Mouse (Mus musculus): ENCODE measurements around the gene Eps8. TPM values are rescaled to one million over a fixed set of nuclear protein-coding genes. Genes with fewer than 3 reads are reported as not detected.

The Eps8 gene
- polyA plus RNA-seq, 1 experiment from 2014 or later = 10.0 TPM

DNA sequence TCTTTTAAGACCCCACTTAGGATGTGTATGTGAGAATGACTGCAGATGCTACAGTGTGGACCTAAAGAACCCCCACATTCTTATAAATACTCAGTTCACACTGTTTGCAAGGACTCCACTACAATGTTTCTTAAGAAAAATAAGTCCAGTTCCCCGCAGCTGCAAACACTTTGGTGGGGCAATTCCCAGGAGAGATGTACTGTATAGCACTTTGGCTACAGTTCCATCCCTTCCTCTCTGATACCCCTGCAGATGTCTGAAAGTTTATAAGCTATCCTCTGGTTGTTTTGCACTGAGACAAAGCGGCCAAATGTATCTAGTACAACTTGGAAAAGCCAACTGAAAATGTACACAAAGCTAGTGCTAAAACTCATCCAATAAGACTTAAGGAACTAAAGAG is 8.0 kb downstream of the Eps8 start:
- peaks cover 2% of the 10 kb centered on the region; the same call in 1 of the 2 replicates for H3K27me3 ChIP-seq (ENCODE audit: control insufficient read depth, insufficient read depth, low read length)
- H3K27ac ChIP-seq (replicated peaks; ENCODE audit: low read depth, low read length) = no peak overlapping the region
- no peak overlapping the region for H3K4me2 ChIP-seq (ENCODE audit: low read depth, low read length)
- no peak overlapping the region for H3K4me3 ChIP-seq (ENCODE audit: low read depth, low read length)
- no peak overlapping the region for H3K9ac ChIP-seq (replicated peaks; ENCODE audit: low read length)
- no peaks in the 10 kb centered on the region for H3K36me3 ChIP-seq (replicated peaks; ENCODE audit: control insufficient read depth, insufficient read depth, low read depth, low read length)
- no peaks in the 10 kb centered on the region for H3K4me1 ChIP-seq (ENCODE audit: control insufficient read depth, insufficient read depth, low read length)
- WGBS = 77% methylated on average over 2 of the region's 2 CpGs
- no peak for ATAC-seq (replicated peaks; ENCODE audit: insufficient number of reproducible peaks, low FRiP score, low TSS enrichment, low read depth)
- DNase-seq (ENCODE audit: low spot score) = peak; percentile 32
- H3K9me3 ChIP-seq (replicated peaks; ENCODE audit: control insufficient read depth, low read length) = no peaks in the 10 kb centered on the region

DNA sequence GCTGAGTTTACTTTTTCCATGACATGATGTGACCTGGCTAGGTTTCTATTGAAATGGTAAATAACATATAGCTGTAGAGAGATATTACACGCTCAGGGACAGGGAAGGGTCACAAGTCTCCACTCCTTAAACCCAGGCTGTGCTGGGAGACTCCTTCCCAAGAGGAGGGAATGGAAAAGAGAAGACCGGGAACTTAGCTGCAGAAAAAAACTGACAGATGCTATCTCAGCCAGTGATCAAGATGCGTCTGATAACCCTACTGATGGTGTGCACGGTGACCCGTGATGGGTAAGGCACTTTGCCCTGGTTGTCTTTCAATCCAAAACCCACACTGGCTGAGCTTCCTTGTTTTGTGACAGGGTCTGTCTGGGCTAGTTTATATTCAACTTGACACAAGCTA is 9.8 kb downstream of the Eps8 start:
- H3K4me3 ChIP-seq (ENCODE audit: low read depth, low read length) = no peak overlapping the region
- H3K27me3 ChIP-seq (ENCODE audit: control insufficient read depth, insufficient read depth, low read length) = peaks cover 2% of the 10 kb centered on the region; the same call in 1 of the 2 replicates
- no peaks in the 10 kb centered on the region for H3K36me3 ChIP-seq (replicated peaks; ENCODE audit: control insufficient read depth, insufficient read depth, low read depth, low read length)
- no peaks in the 10 kb centered on the region for H3K4me1 ChIP-seq (ENCODE audit: control insufficient read depth, insufficient read depth, low read length)
- no peak overlapping the region for H3K4me2 ChIP-seq (ENCODE audit: low read depth, low read length)
- H3K9me3 ChIP-seq (replicated peaks; ENCODE audit: control insufficient read depth, low read length) = no peaks in the 10 kb centered on the region
- H3K27ac ChIP-seq (replicated peaks; ENCODE audit: low read depth, low read length) = no peak overlapping the region
- DNase-seq (ENCODE audit: low spot score) = no peak
- 87% methylated on average over 5 of the region's 5 CpGs for WGBS
- H3K9ac ChIP-seq (replicated peaks; ENCODE audit: low read length) = no peak overlapping the region
- ATAC-seq (replicated peaks; ENCODE audit: insufficient number of reproducible peaks, low FRiP score, low TSS enrichment, low read depth) = no peak

DNA sequence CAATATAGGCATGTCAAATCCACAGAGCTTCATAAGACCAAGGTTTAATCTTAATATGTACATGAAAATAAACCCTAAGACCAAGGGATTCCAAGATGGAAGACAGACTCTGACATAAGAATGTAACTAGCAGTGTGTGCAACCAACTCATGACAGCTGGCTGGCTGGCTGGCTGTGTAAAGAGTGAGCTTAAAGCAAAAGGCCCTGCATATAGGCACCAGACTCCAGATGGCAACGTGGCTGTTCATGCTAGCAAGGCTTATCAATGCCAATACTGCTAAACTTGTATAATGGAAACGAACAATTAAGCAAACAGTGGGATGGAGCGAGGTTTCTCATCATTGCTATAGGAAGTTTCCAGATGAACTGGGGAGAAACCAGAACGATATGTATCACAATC is 10.9 kb downstream of the Eps8 start:
- Histone ChIP-seq H3K27ac (replicated peaks; ENCODE audit: low read depth, low read length) (no peak overlapping the region), H3K9me3 (replicated peaks; ENCODE audit: control insufficient read depth, low read length) (no peaks in the 10 kb centered on the region), H3K36me3 (replicated peaks; ENCODE audit: control insufficient read depth, insufficient read depth, low read depth, low read length) (no peaks in the 10 kb centered on the region), H3K4me1 (ENCODE audit: control insufficient read depth, insufficient read depth, low read length) (no peaks in the 10 kb centered on the region), H3K9ac (replicated peaks; ENCODE audit: low read length) (no peak overlapping the region), H3K4me2 (ENCODE audit: low read depth, low read length) (no peak overlapping the region), H3K27me3 (ENCODE audit: control insufficient read depth, insufficient read depth, low read length) (peaks cover 2% of the 10 kb centered on the region; the same call in 1 of the 2 replicates), H3K4me3 (ENCODE audit: low read depth, low read length) (no peak overlapping the region)
- WGBS = 84% methylated on average over 4 of the region's 4 CpGs
- DNase-seq (ENCODE audit: low spot score) (no peak), ATAC-seq (replicated peaks; ENCODE audit: insufficient number of reproducible peaks, low FRiP score, low TSS enrichment, low read depth) (no peak)

DNA sequence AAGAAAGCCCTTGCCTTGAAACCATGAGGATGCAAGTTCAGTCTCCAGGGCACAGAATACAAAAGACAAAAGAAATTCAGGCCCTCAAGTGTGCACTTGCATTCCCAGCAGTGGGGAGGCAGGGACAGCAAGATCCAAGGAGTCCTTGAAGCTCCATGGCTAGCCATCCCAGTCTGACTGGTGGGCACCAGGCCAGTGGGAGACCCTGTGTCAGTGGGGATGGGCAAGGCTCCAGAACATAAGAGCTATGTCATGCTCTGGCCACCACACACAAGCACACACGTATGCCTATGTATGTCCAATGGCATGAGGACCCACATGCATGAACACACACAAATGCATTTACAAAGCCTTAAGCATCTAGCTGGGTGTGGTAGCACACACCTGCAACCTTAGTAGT is 13.0 kb downstream of the Eps8 start:
- 80% methylated on average over 1 of the region's 1 CpGs for WGBS
- DNase-seq (ENCODE audit: low spot score) = no peak
- Histone ChIP-seq H3K27me3 (ENCODE audit: control insufficient read depth, insufficient read depth, low read length) (no peaks in the 10 kb centered on the region), H3K4me3 (ENCODE audit: low read depth, low read length) (no peak overlapping the region), H3K9me3 (replicated peaks; ENCODE audit: control insufficient read depth, low read length) (no peaks in the 10 kb centered on the region), H3K9ac (replicated peaks; ENCODE audit: low read length) (no peak overlapping the region), H3K27ac (replicated peaks; ENCODE audit: low read depth, low read length) (no peak overlapping the region), H3K36me3 (replicated peaks; ENCODE audit: control insufficient read depth, insufficient read depth, low read depth, low read length) (no peaks in the 10 kb centered on the region), H3K4me2 (ENCODE audit: low read depth, low read length) (no peak overlapping the region), H3K4me1 (ENCODE audit: control insufficient read depth, insufficient read depth, low read length) (no peaks in the 10 kb centered on the region)
- ATAC-seq (replicated peaks; ENCODE audit: insufficient number of reproducible peaks, low FRiP score, low TSS enrichment, low read depth) = no peak

DNA sequence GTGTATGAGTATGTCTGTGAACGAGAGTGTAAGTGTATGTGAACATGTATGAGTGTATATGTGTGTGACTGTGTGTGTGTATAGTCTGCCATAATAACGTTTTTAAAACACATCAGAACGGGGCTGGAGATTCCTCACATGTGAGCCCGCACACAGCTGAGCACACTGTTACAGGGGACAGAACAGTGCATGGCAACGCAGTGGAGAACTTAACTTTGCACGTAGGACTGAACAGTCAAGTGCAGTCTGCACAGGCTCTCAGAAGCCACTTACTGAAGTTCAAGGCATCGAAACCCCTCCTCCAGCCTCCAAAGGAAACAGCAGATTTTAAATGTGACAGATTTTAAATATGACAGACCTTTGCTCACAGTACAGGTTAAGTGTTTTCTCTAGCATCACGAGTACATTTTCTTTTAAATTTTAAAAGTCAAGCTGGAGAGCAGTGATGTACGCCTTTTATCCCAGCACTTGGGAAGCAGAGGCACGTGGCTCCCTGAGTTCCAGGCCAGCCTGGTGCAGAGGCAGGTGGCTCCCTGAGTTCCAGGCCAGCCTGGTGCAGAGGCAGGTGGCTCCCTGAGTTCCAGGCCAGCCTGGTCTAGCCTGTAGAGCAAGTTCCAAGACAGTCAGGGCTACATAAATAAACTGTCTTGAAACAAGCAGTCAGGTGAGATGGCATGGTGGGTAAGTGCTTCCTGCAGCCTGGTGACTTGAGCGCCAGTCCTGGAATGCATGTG is 15.7 kb downstream of the Eps8 start:
- Histone ChIP-seq H3K4me3 (ENCODE audit: low read depth, low read length) (no peak overlapping the region), H3K9me3 (replicated peaks; ENCODE audit: control insufficient read depth, low read length) (no peaks in the 10 kb centered on the region), H3K36me3 (replicated peaks; ENCODE audit: control insufficient read depth, insufficient read depth, low read depth, low read length) (no peaks in the 10 kb centered on the region), H3K27ac (replicated peaks; ENCODE audit: low read depth, low read length) (no peak overlapping the region), H3K27me3 (ENCODE audit: control insufficient read depth, insufficient read depth, low read length) (no peaks in the 10 kb centered on the region), H3K4me2 (ENCODE audit: low read depth, low read length) (no peak overlapping the region), H3K9ac (replicated peaks; ENCODE audit: low read length) (no peak overlapping the region), H3K4me1 (ENCODE audit: control insufficient read depth, insufficient read depth, low read length) (no peaks in the 10 kb centered on the region)
- WGBS = 86% methylated on average over 11 of the region's 11 CpGs
- no peak for ATAC-seq (replicated peaks; ENCODE audit: insufficient number of reproducible peaks, low FRiP score, low TSS enrichment, low read depth)
- DNase-seq (ENCODE audit: low spot score) = no peak

DNA sequence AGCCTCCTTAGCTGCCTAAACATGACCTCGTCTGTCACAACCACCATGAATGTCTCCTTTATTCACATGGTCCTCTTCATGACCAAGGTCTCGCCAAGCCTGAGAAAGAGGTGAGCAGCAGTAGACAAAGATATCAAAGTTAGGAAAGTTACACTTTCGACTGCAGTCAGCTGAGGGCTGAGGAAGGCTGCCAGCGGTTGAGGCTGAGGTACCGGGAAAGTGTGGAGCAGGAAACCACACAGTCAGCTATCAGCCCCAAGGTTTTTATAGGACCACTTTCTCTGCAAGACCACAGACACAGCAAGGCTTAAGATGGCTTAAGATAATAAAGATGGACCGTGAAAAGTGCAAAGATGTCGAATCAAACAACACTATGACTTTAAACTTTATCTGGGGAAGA is 17.2 kb downstream of the Eps8 start:
- H3K4me1 ChIP-seq (ENCODE audit: control insufficient read depth, insufficient read depth, low read length) = no peaks in the 10 kb centered on the region
- H3K36me3 ChIP-seq (replicated peaks; ENCODE audit: control insufficient read depth, insufficient read depth, low read depth, low read length) = no peaks in the 10 kb centered on the region
- no peak overlapping the region for H3K9ac ChIP-seq (replicated peaks; ENCODE audit: low read length)
- no peaks in the 10 kb centered on the region for H3K27me3 ChIP-seq (ENCODE audit: control insufficient read depth, insufficient read depth, low read length)
- no peak overlapping the region for H3K4me2 ChIP-seq (ENCODE audit: low read depth, low read length)
- ATAC-seq (replicated peaks; ENCODE audit: insufficient number of reproducible peaks, low FRiP score, low TSS enrichment, low read depth) (no peak), DNase-seq (ENCODE audit: low spot score) (no peak)
- WGBS = 44% methylated on average over 7 of the region's 7 CpGs
- no peak overlapping the region for H3K27ac ChIP-seq (replicated peaks; ENCODE audit: low read depth, low read length)
- H3K9me3 ChIP-seq (replicated peaks; ENCODE audit: control insufficient read depth, low read length) = no peaks in the 10 kb centered on the region
- no peak overlapping the region for H3K4me3 ChIP-seq (ENCODE audit: low read depth, low read length)

DNA sequence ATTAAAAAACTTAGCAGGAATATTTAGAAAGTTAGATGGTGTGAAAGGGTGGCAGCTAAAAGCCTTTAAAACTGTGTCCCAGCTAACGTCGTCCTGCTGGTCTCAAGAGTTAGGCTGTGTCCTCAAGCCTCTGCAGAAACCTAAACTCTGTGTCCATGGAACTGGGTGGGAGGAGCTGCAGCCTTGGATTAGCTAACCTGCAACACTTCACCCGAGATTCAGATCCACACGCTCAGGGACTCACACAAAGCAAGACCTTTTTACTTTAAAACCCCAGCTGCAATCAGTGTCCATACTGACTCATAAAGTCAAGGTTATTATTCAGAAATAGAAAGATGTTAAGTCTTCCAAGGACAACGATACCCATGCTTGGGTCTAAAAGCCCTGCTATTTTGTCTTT is 18.5 kb downstream of the Eps8 start:
- 81% methylated on average over 5 of the region's 5 CpGs for WGBS
- Histone ChIP-seq H3K36me3 (replicated peaks; ENCODE audit: control insufficient read depth, insufficient read depth, low read depth, low read length) (no peaks in the 10 kb centered on the region), H3K27ac (replicated peaks; ENCODE audit: low read depth, low read length) (no peak overlapping the region), H3K4me2 (ENCODE audit: low read depth, low read length) (no peak overlapping the region), H3K4me1 (ENCODE audit: control insufficient read depth, insufficient read depth, low read length) (no peaks in the 10 kb centered on the region), H3K9me3 (replicated peaks; ENCODE audit: control insufficient read depth, low read length) (no peaks in the 10 kb centered on the region), H3K27me3 (ENCODE audit: control insufficient read depth, insufficient read depth, low read length) (no peaks in the 10 kb centered on the region), H3K4me3 (ENCODE audit: low read depth, low read length) (no peak overlapping the region), H3K9ac (replicated peaks; ENCODE audit: low read length) (no peak overlapping the region)
- DNase-seq (ENCODE audit: low spot score) = no peak
- no peak for ATAC-seq (replicated peaks; ENCODE audit: insufficient number of reproducible peaks, low FRiP score, low TSS enrichment, low read depth)

DNA sequence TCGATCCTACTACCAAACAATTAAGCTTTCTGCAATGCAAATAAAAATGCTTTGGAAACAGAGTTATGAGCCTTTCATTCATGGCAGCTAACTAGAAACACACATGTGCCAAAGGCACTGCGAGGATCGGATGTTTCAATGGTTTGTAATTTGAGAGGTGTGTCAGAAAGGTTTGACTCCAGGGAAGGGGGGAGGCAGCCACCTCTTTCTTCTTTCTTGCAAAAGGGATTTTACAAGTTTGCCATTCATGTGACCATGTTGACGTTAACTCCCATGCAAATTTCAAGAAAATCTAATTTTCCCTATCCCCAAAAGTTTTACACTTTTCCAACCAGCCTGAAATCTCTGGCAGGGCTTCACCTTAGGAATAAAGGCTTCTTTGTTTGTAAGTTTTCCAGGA is 21.1 kb downstream of the Eps8 start:
- ATAC-seq (replicated peaks; ENCODE audit: insufficient number of reproducible peaks, low FRiP score, low TSS enrichment, low read depth) (no peak), DNase-seq (ENCODE audit: low spot score) (peak; percentile 80)
- Histone ChIP-seq H3K4me3 (ENCODE audit: low read depth, low read length) (no peak overlapping the region), H3K27ac (replicated peaks; ENCODE audit: low read depth, low read length) (no peak overlapping the region), H3K27me3 (ENCODE audit: control insufficient read depth, insufficient read depth, low read length) (no peaks in the 10 kb centered on the region), H3K9me3 (replicated peaks; ENCODE audit: control insufficient read depth, low read length) (no peaks in the 10 kb centered on the region), H3K36me3 (replicated peaks; ENCODE audit: control insufficient read depth, insufficient read depth, low read depth, low read length) (no peaks in the 10 kb centered on the region), H3K4me2 (ENCODE audit: low read depth, low read length) (no peak overlapping the region), H3K9ac (replicated peaks; ENCODE audit: low read length) (no peak overlapping the region), H3K4me1 (ENCODE audit: control insufficient read depth, insufficient read depth, low read length) (no peaks in the 10 kb centered on the region)
- WGBS = 24% methylated on average over 4 of the region's 4 CpGs

All from embryonic facial prominence, embryonic 11.5 days (tissue).